Mouse (Mus musculus): ENCODE measurements around the gene Ccl26.

Ccl26 gene

DNA sequence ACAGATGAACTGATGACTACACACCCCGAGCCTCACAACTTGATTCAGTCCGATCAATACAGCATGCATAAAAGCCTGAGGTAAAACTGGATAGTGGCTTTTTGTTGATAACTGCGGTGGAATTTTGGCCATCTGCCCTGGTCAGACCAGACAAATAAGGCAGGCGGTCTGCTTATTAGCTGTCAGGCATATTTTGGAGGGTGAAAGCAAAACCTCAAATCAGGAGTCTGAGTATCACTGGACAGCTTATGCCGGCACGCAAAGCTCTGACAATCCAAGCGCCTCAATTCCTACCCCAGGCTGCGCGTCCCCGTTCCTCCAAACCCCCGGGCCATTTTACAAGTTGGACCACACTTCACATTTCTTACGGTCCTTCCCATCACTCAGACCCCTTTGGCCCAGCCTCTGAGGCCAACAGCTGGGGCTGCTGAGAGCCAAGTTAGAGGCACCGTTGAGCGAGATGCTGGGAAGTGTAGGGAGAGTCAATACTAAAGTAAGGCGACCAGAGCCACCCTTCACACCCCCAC is 19.3 kb downstream of the Ccl26 start:
- DNase-seq (ENCODE audit: low read depth, low spot score) = no peak

DNA sequence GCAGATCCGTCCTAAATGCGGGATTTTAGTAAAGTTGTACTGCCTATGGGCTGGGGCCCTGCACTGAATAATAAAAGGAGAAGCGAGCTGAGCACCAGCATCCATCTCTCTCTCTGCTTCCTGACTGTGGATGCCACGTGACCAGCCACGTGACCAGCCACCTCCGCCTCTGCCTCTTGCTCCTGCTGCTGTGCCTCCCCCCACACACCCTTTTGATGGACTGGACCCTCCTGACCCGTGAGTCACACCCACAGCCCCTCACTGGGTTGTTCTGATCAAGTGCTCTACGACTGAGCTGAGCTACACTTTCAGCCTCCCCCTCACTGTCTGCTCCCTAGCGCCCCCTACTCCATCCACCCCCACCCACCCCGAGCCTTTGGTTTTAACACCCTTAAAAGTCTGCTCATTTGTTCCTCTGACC is 25.6 kb downstream of the Ccl26 start:
- DNase-seq (ENCODE audit: low read depth, low spot score) = peak; percentile 73

DNA sequence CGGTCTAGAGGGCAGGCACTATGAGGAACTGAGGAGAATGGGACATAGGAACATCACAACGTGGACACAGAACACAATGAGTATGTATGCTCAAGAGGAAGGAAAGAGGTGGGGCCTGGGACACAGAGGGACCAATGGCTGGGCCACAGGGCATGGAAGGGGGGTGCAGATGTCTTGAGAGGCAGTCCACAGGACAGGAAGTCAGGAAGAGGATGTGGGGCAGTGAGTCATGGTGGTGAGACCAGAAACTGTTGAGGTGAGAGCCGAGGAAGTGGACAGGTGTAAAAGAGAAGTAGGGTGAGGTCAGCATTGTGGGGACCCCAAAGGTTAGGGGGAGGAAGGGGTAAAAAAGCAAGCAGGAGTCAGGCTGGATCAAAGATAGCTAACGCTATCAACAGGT is 26.0 kb downstream of the Ccl26 start:
- DNase-seq (ENCODE audit: low read depth, low spot score) = no peak

DNA sequence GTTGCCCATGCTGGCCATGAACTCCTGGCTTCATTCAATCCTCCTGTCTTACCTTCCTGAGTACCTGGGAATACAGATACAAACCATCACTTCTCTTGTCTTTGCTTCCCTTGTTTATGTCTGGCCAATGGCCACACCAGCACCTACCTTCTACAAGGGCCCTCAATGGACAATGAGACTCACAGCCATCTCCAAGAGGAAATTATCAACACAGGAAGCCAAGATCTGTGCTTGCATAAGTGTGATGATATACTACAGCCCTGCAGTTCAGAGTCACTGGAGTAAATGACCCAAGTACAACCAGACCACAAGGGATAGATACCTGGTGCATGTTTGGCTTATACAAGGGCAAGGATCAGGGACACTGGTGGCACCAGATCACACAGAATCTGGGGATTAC is 27.5 kb downstream of the Ccl26 start:
- no peak for DNase-seq (ENCODE audit: low read depth, low spot score)

DNA sequence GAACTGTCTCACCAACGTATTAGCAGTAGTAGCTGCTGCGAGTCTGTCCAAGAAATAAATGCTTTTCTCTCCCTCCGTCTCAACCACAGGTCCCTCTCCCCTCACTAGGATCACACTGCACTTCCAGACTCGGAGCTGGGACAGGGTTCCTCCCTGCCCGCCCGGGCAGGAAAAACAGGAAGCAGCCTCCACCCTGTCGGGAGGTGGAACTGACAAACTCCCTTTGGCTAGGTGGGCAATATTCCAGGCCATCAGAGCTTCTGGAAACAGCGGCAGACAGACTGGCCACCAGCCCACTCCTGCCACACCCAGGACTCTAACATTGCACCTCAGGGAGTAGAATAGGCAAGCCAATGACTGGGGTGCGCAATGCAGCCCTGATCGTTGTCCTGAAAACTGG is 29.9 kb downstream of the Ccl26 start:
- DNase-seq (ENCODE audit: low read depth, low spot score) = no peak

DNA sequence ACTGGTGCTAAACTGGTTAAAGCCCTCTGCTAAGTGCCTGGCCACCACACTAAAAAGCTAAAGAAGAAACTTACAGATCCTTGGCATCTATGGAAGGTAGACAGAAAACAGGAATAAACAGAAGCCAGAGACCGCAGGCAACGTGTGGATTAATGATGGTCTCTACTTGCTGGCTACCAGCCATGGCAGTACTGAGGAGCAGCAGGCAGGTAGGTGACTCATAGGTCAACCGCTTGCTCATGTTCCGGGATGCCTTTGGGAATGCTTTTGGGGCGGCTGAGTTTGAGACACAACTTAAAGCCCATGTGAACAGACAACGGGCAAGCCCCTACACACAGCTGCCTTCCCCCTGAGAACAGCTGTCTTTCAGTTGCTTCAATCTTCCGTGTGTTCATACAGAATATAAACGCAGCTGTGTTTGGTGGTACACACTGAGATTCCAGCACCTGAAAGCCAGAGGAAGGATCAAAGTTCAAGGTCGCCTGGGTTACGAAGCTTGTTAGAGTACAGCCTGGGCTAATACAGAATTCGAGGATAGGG is 32.0 kb downstream of the Ccl26 start:
- no peak for DNase-seq (ENCODE audit: low read depth, low spot score)

DNA sequence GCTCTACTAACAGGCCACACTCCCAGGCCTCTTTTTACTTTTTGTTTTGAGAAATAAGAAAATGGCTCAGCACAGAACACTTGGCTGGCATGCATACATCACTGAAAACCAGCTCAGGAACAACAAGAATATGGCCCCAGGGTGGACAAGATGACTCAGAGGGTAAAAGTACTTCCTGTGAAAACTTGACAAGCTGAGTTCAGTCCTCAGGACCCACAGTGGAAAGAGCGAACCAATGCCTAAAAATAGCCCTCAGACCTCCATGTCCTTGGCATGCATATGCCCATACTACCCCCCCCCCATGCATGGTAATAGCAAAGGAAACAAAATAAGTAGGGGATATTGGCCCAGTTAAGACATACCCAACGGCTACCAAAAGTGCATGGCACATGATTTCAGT is 33.4 kb downstream of the Ccl26 start:
- no peak for DNase-seq (ENCODE audit: low read depth, low spot score)

DNA sequence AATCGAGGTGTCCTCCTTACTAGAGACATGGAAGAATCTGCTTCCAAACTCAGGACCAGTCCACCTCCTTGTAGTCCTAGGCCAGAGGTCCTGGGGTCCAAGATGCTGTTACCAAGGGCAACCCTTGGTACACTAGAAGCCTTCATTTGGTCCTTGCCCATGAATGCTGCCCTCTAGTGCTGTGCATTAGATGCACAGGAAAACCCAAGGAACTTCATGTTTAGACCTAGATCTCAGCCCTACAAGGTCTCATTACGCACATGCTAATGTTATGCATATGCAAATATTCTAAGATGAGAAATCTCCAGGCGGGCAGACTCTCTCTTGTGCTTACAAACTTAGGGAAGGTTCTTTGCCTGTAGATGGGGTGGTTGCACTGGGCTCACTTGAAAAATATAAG is 34.1 kb downstream of the Ccl26 start:
- DNase-seq (ENCODE audit: low read depth, low spot score) = peak; percentile 22

DNA sequence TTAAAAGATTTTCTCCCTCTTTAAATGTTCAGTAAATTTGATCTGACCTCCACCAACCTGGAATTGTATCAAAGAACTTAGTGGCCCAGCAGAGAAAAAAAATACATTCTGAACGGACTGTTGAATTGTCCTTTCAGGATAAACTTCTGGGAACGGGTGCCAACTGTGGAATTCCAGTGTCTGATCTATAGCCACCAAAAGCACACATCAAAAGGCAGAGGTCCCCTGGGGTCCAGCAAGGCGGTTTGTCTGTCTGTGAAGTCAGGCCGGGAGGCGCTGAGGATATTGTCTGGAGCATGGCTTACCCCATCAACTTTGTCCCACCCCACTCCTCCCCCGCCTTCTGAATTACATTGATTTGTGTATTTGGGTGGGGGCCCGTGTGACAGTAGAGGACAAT is 35.4 kb downstream of the Ccl26 start:
- DNase-seq (ENCODE audit: low read depth, low spot score) = no peak

DNA sequence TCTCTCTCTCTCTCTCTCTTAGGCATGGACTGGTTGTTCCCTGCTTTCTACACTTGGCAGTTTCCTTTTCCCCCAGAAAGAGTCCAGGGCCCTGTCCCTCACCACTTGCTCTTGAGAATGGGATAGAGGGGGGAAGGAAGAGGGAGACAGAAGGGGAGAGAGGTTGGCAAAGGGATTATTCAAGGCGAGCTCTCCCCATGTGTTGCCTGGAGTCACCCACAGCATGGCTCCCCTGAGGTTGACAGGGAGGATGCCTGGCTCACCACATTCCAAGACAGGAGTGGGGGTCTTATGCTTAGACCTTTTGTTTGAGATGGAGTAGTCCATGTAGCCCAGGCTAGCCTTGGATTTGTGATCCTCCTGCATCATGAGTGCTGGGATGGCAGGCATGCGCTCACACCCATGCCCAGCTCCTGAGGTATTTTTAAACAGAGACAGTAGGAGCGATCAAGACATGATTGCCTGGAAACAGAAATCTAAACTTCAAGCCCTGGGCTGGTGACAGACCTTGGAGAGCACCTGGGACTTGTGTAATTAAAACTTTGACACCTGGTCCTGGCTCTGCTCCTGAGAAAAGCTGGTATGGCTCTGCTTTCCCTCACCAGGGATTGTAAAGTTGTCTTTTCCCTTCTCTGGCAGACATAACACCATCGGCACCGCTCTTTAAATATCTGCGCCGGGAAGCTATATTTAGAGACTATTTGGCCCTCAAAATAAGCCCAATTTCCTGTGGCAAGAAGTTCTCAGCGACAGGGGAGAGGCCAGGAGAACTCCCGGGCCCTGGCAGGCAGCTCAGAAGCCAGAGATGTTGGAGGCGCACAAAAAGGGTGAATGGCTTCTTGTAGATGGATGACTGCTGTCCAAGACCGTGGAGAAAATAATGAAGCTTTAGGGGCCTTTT is 38.5 kb downstream of the Ccl26 start:
- no peak for DNase-seq (ENCODE audit: low read depth, low spot score)

DNA sequence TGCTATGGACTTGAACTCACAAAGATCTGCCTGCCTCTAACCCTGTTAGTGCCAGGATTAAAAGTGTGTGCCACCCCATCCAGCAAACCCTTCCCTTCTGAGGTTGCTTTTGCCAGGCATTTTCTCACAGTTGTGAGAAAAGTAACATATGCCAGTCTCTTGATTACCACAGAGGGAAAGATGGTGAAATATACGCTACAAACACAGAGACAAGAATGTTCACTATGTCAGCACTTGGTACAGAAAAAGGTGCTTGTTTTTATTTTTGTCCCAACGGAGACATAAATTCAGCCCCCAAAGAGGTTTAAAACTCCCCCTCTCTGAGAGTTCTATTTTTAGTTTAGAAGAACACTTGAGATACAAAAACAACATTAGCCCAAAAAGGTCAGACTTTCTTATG is 39.3 kb downstream of the Ccl26 start:
- DNase-seq (ENCODE audit: low read depth, low spot score) = no peak

DNA sequence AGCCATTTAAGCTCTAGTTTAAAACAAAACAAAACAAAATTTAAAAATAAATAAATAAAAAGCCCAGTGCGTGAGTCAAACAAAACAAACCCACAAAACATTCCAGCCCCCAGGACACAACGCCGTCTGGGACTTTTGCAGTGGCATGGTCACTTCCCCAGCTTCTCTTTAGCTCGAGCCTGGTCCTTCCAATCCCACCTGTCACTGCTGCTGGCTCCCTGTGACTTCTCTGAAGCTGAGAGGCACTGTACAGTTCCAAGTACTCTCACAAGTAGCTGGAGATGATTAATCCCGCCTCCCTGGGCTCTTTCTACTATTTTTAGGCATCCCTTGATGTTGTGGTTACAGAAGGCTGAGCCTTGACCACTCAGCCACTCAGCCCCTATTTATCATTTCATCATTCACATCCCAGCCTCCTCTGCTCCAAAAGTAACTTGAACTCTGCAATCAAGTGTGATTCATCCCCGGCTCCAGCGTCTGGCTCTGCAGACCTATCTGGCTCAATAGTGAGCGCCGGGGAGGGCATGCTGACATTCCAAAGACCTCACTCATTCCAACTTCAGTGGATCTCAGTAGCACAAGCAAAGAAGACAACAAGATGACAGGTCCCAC is 41.2 kb downstream of the Ccl26 start:
- no peak for DNase-seq (ENCODE audit: low read depth, low spot score)

DNA sequence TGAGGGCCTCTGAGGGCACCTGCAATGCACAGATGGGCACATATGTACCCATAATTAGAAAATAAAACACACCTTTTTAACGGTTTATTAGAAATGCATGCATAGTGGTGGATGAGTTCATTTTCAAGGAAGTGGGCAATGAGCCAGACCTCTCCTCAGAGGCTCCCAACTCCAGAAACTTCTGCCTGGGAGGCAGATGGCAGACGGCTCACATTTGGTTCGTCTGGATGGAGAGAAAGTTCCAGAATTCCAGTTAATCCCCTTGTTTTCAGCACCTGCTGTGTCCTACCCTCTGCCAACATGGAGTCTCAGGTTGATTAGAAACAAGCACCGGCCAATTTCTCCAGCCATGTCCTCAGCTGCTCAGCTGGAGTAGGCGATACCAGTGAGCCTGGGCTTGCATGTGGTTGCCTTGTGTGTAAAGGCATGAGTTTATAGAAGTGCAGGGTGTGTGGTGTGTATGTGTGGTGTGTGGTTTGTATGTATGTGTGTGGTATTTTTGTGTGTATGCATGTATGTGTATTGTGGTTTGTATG is 46.0 kb downstream of the Ccl26 start:
- no peak for DNase-seq (ENCODE audit: low read depth, low spot score)

DNA sequence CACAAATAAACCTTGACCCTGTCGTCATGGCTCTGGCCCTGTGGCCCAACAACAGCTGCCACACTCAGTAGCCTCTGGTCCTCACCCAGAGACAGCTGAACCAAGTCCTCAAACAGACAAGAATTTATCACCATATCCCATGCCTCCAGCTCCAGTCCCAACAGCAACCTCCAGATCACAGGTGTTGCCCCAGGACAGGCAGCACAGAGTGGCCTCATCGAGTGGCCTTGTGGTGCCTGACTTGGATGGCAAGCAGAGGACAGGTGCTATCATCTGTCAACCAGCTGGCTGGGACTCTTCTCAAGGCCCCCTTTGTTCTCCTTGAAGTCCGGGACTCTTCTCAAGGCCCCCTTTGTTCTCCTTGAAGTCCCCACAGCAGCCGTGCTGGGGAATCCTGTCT is 50.2 kb downstream of the Ccl26 start:
- DNase-seq (ENCODE audit: low read depth, low spot score) = no peak

DNA sequence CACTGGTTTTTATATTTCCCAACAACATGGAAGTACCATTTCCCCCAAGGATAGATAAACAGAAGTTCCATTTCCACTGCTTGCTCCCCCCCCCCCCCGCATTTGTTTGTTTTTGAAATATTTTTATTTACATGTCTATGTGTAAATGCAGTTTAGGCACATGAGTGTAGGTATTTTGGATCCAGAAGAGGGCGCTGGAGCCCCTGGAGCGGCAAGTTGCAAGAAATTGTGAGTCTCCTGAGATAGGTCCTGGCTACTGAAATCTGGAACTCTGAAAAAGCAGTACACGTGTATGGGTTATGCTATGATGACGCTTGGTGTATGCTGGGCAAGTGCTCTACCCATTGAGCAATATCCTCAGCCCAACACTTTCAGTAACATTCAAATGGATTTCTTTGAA is 52.3 kb downstream of the Ccl26 start:
- no peak for DNase-seq (ENCODE audit: low read depth, low spot score)

All from R1 (cell line).